Mouse (Mus musculus): Measurements from ENCODE around the gene Nrxn3. TPM values are rescaled to one million over a fixed set of nuclear protein-coding genes. Genes with fewer than 3 reads are reported as not detected.

Nrxn3 gene
- polyA plus RNA-seq, 1 experiment from 2014 or later: 94.1 TPM

GRCm38 (mm10) chr12:90183021-90183420 is 1460.3 kb downstream of the Nrxn3 start:
- Histone ChIP-seq H3K27me3 (no peaks in the 10 kb centered on the region), H3K27ac (replicated peaks) (no peak overlapping the region), H3K4me3 (no peak overlapping the region), H3K4me1 (replicated peaks) (no peaks in the 10 kb centered on the region), H3K9me3 (no peaks in the 10 kb centered on the region), H3K36me3 (no peaks in the 10 kb centered on the region), H3K4me2 (no peak overlapping the region), H3K9ac (no peak overlapping the region)
- 84% methylated on average over 2 of the region's 2 CpGs for WGBS
- ATAC-seq (ENCODE audit: low FRiP score, low read depth): no peak

GRCm38 (mm10) chr12:90196161-90196560 is 1473.5 kb downstream of the Nrxn3 start:
- H3K36me3 ChIP-seq: no peaks in the 10 kb centered on the region
- ATAC-seq (ENCODE audit: low FRiP score, low read depth): no peak
- H3K27me3 ChIP-seq: no peaks in the 10 kb centered on the region
- H3K4me3 ChIP-seq: no peak overlapping the region
- H3K4me1 ChIP-seq (replicated peaks): no peaks in the 10 kb centered on the region
- no peaks in the 10 kb centered on the region for H3K9me3 ChIP-seq
- no peak overlapping the region for H3K9ac ChIP-seq
- H3K4me2 ChIP-seq: no peak overlapping the region
- H3K27ac ChIP-seq (replicated peaks): no peak overlapping the region

GRCm38 (mm10) chr12:90197994-90198393 is 1475.3 kb downstream of the Nrxn3 start:
- WGBS: 92% methylated on average over 3 of the region's 3 CpGs
- ATAC-seq (ENCODE audit: low FRiP score, low read depth): no peak
- no peak overlapping the region for H3K9ac ChIP-seq

GRCm38 (mm10) chr12:90202501-90202900 is 1479.8 kb downstream of the Nrxn3 start:
- no peak overlapping the region for H3K27ac ChIP-seq (replicated peaks)
- H3K9ac ChIP-seq: no peak overlapping the region
- no peak for ATAC-seq (ENCODE audit: low FRiP score, low read depth)
- H3K4me3 ChIP-seq: no peak overlapping the region
- H3K9me3 ChIP-seq: no peaks in the 10 kb centered on the region
- no peaks in the 10 kb centered on the region for H3K36me3 ChIP-seq
- WGBS: 98% methylated on average over 1 of the region's 1 CpGs
- no peak overlapping the region for H3K4me2 ChIP-seq
- H3K27me3 ChIP-seq: no peaks in the 10 kb centered on the region
- no peaks in the 10 kb centered on the region for H3K4me1 ChIP-seq (replicated peaks)

More at GRCm38 (mm10) chr12:90197994-90198393, 1475.3 kb downstream of the Nrxn3 start:
- Histone ChIP-seq H3K4me3 (no peak overlapping the region), H3K36me3 (no peaks in the 10 kb centered on the region), H3K4me1 (replicated peaks) (no peaks in the 10 kb centered on the region), H3K4me2 (no peak overlapping the region), H3K27ac (replicated peaks) (no peak overlapping the region), H3K9me3 (no peaks in the 10 kb centered on the region), H3K27me3 (no peaks in the 10 kb centered on the region)

GRCm38 (mm10) chr12:90211410-90211809 is 1488.7 kb downstream of the Nrxn3 start:
- H3K4me1 ChIP-seq (replicated peaks): no peaks in the 10 kb centered on the region
- no peak overlapping the region for H3K4me3 ChIP-seq
- no peak for ATAC-seq (ENCODE audit: low FRiP score, low read depth)
- WGBS: 62% methylated on average over 2 of the region's 2 CpGs
- no peak overlapping the region for H3K4me2 ChIP-seq
- H3K9me3 ChIP-seq: no peaks in the 10 kb centered on the region
- H3K27ac ChIP-seq (replicated peaks): no peak overlapping the region
- no peaks in the 10 kb centered on the region for H3K36me3 ChIP-seq
- H3K9ac ChIP-seq: no peak overlapping the region
- no peaks in the 10 kb centered on the region for H3K27me3 ChIP-seq

GRCm38 (mm10) chr12:90217060-90217459 is 1494.4 kb downstream of the Nrxn3 start:
- no peak for ATAC-seq (ENCODE audit: low FRiP score, low read depth)
- no peaks in the 10 kb centered on the region for H3K36me3 ChIP-seq
- no peaks in the 10 kb centered on the region for H3K4me1 ChIP-seq (replicated peaks)
- H3K4me3 ChIP-seq: no peak overlapping the region
- no peak overlapping the region for H3K27ac ChIP-seq (replicated peaks)
- WGBS: 91% methylated on average over 6 of the region's 6 CpGs
- no peaks in the 10 kb centered on the region for H3K9me3 ChIP-seq
- no peaks in the 10 kb centered on the region for H3K27me3 ChIP-seq
- H3K4me2 ChIP-seq: no peak overlapping the region
- no peak overlapping the region for H3K9ac ChIP-seq

GRCm38 (mm10) chr12:90229062-90229461 is 1506.4 kb downstream of the Nrxn3 start:
- H3K27me3 ChIP-seq: no peaks in the 10 kb centered on the region
- H3K9ac ChIP-seq: no peak overlapping the region
- no peaks in the 10 kb centered on the region for H3K36me3 ChIP-seq
- 43% methylated on average over 2 of the region's 2 CpGs for WGBS
- H3K4me2 ChIP-seq: no peak overlapping the region
- no peak overlapping the region for H3K27ac ChIP-seq (replicated peaks)
- H3K9me3 ChIP-seq: no peaks in the 10 kb centered on the region
- H3K4me1 ChIP-seq (replicated peaks): no peaks in the 10 kb centered on the region; the same call in 1 of the 2 replicates
- no peak overlapping the region for H3K4me3 ChIP-seq
- ATAC-seq (ENCODE audit: low FRiP score, low read depth): no peak

GRCm38 (mm10) chr12:90236093-90236492 is 1513.4 kb downstream of the Nrxn3 start:
- Histone ChIP-seq H3K9ac (no peak overlapping the region), H3K27me3 (no peaks in the 10 kb centered on the region), H3K9me3 (no peaks in the 10 kb centered on the region), H3K27ac (replicated peaks) (no peak overlapping the region), H3K4me1 (replicated peaks) (no peaks in the 10 kb centered on the region), H3K4me2 (no peak overlapping the region), H3K4me3 (no peak overlapping the region), H3K36me3 (no peaks in the 10 kb centered on the region)
- 75% methylated on average over 5 of the region's 5 CpGs for WGBS
- ATAC-seq (ENCODE audit: low FRiP score, low read depth): no peak

- ATAC-seq (ENCODE audit: low FRiP score, low read depth): no peak
- 65% methylated on average over 4 of the region's 4 CpGs for WGBS
These were observed 1537.6 kb downstream of the Nrxn3 start for GRCm38 (mm10) chr12:90260301-90260700.

GRCm38 (mm10) chr12:90268111-90268510 is 1545.4 kb downstream of the Nrxn3 start:
- ATAC-seq (ENCODE audit: low FRiP score, low read depth): no peak
- H3K4me3 ChIP-seq: no peak overlapping the region
- H3K27me3 ChIP-seq: no peaks in the 10 kb centered on the region
- H3K4me1 ChIP-seq (replicated peaks): no peaks in the 10 kb centered on the region
- no peak overlapping the region for H3K27ac ChIP-seq (replicated peaks)
- 77% methylated on average over 2 of the region's 2 CpGs for WGBS
- no peak overlapping the region for H3K9ac ChIP-seq
- H3K36me3 ChIP-seq: no peaks in the 10 kb centered on the region
- H3K4me2 ChIP-seq: no peak overlapping the region
- H3K9me3 ChIP-seq: no peaks in the 10 kb centered on the region

More at GRCm38 (mm10) chr12:90260301-90260700, 1537.6 kb downstream of the Nrxn3 start:
- no peak overlapping the region for H3K4me2 ChIP-seq
- H3K36me3 ChIP-seq: no peaks in the 10 kb centered on the region
- H3K4me1 ChIP-seq (replicated peaks): no peaks in the 10 kb centered on the region
- H3K4me3 ChIP-seq: no peak overlapping the region
- no peak overlapping the region for H3K9ac ChIP-seq
- H3K27me3 ChIP-seq: no peaks in the 10 kb centered on the region
- H3K9me3 ChIP-seq: no peaks in the 10 kb centered on the region
- H3K27ac ChIP-seq (replicated peaks): no peak overlapping the region

GRCm38 (mm10) chr12:90270763-90271379 is 1548.2 kb downstream of the Nrxn3 start:
- Histone ChIP-seq H3K27me3 (no peaks in the 10 kb centered on the region), H3K4me3 (no peak overlapping the region), H3K4me2 (no peak overlapping the region), H3K9ac (no peak overlapping the region), H3K36me3 (no peaks in the 10 kb centered on the region), H3K4me1 (replicated peaks) (no peaks in the 10 kb centered on the region), H3K9me3 (no peaks in the 10 kb centered on the region), H3K27ac (replicated peaks) (no peak overlapping the region)
- no peak for ATAC-seq (ENCODE audit: low FRiP score, low read depth)

GRCm38 (mm10) chr12:90274621-90275236 is 1552.1 kb downstream of the Nrxn3 start:
- 50% methylated on average over 7 of the region's 7 CpGs for WGBS
- ATAC-seq (ENCODE audit: low FRiP score, low read depth): peak; percentile 86
- Histone ChIP-seq H3K27me3 (no peaks in the 10 kb centered on the region), H3K27ac (replicated peaks) (no peak overlapping the region), H3K9me3 (no peaks in the 10 kb centered on the region), H3K4me2 (no peak overlapping the region), H3K4me1 (replicated peaks) (no peaks in the 10 kb centered on the region), H3K4me3 (no peak overlapping the region), H3K9ac (no peak overlapping the region), H3K36me3 (no peaks in the 10 kb centered on the region)

GRCm38 (mm10) chr12:90281236-90281635 is 1558.6 kb downstream of the Nrxn3 start:
- ATAC-seq (ENCODE audit: low FRiP score, low read depth): no peak
- no peak overlapping the region for H3K27ac ChIP-seq (replicated peaks)

More at GRCm38 (mm10) chr12:90281236-90281635, 1558.6 kb downstream of the Nrxn3 start:
- Histone ChIP-seq H3K9ac (no peak overlapping the region), H3K4me2 (no peak overlapping the region), H3K36me3 (no peaks in the 10 kb centered on the region), H3K27me3 (no peaks in the 10 kb centered on the region), H3K4me1 (replicated peaks) (no peaks in the 10 kb centered on the region), H3K4me3 (no peak overlapping the region), H3K9me3 (no peaks in the 10 kb centered on the region)
- WGBS: 96% methylated on average over 1 of the region's 1 CpGs
